Mouse (Mus musculus) heart, adult 9 months (tissue): Measurements from ENCODE around the gene Zbtb4.
A peak's percentile ranks its signal among the peaks of the same experiment; 100 is the strongest.
"Not testable (repeated sequence)": the region's sequence is repeated elsewhere in the genome, so short reads cannot be mapped to it uniquely, and the experiment has no call there.

Experiments
- DNase-seq, 2 experiments: peaks; one replicate each; pipeline ENCODE4 v3.0.0; 2022; ENCODE audit warnings: low spot score in 2 of 2

Zbtb4 gene

GRCm38 (mm10) chr11:69765221-69766125 is at the start of gene Zbtb4:
Gene Zbtb4 (plus strand): TSS chr11:69765912.
- peak; percentile 49 to 50 for DNase-seq

DNA sequence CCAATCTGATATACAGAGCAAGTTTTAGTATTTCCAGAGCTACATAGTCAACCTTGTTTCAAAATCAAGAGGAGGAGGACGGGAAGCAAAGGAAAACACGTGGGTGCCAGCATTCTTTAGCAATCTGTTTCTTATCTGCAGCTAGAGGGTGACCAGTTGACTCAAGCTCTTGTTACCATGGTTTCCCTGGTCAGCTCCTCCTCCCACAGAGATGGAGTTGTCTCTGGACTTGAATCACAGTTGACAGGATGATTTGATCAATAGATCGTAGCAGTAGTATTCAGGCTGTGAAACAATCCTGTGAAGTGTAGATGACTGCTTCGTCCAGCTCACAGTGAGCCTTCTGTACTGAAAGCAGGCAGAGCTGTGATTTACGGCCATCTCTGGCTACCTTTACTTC is 49.8 kb upstream of the Zbtb4 start:
- DNase-seq: peak in 1 of 2 experiments; percentile 51

DNA sequence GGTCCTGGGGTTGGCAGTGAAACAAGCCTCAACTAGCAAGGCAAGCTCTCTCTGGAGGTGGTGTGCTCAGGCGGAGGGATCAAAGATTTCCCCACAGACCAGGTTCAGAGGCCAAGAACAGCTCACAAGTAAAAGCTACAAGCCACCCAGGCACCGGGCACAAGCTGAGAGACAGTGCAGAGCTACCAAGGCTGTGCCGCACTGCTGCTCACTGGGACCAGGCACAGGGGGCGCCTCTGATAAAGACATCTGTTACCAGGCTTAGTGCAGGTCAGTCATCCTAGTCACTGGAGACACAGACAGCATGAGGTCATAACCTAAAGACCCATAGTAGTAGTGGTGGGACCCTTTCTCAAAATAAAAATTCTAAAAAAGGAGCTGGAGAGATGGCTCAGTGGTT is 48.8 kb upstream of the Zbtb4 start:
- DNase-seq: no peak

- DNase-seq: no peak
Measured at GRCm38 (mm10) chr11:69718661-69719060, 47.1 kb upstream of the Zbtb4 start.

DNA sequence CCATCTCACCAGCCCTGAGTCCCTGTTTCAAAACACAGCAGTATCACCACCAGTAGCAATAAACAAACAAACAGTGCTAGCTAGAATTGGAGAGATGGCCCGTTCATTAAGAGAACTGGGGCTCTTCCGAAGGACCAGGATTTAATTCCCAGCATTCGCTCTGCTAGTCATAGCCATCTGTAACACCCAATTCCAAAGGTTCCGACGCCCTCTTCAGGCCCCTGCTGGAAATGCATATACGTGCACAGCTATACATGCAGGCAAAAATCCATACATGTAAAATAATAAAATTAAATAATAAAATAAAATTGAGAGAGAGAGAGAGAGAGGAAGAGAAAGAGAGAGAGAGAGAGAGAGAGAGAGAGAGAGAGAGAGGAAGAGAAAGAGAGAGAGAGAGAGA is 46.3 kb upstream of the Zbtb4 start:
- DNase-seq: no peak

GRCm38 (mm10) chr11:69720852-69721251 is 44.9 kb upstream of the Zbtb4 start:
- no peak for DNase-seq

- DNase-seq: no peak
Measured at GRCm38 (mm10) chr11:69723074-69723473, 42.6 kb upstream of the Zbtb4 start.

DNA sequence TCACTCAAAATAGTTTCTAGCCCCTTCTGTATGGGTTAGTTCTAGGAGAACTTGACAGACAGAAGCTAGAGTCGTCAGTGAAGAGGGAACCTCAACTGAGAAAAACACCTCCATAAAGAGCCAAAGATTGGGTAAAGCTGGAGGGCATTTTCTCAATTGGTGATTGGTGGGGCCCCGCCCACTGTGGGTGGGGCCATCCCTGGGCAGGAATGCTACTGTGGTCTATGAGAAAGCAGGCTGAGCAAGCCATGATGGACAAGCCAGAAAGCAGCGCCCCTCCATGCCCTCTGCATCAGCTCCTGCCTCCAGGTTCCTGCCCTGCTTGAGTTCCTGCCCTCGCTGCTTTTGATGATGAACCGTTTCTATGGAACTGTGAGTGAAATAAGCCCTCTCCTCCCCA is 39.8 kb upstream of the Zbtb4 start:
- no peak for DNase-seq

- peak in 1 of 2 experiments; percentile 40 for DNase-seq
Measured at GRCm38 (mm10) chr11:69729063-69729462, 36.6 kb upstream of the Zbtb4 start.

- DNase-seq: not testable (repeated sequence)
Measured at GRCm38 (mm10) chr11:69731408-69731807, 34.3 kb upstream of the Zbtb4 start.

DNA sequence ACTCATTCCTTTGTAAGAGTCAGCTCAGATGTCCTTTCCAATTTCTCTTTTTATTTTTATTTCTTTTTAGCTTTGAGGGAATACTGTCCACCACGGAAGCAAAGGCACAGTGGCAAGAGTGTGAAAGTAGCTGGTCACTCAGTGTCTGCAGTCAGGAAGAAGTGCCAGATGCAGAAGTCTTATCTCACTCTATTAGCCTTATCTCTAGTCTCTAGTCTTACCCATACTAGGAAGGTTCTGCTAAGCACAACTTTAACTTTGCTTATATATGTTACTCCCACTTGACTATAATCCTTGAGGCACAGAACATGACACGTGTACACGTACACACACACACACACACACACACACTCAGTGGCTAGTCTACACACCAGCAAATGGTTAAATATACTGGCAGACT is 14.1 kb upstream of the Zbtb4 start:
- no peak for DNase-seq

DNA sequence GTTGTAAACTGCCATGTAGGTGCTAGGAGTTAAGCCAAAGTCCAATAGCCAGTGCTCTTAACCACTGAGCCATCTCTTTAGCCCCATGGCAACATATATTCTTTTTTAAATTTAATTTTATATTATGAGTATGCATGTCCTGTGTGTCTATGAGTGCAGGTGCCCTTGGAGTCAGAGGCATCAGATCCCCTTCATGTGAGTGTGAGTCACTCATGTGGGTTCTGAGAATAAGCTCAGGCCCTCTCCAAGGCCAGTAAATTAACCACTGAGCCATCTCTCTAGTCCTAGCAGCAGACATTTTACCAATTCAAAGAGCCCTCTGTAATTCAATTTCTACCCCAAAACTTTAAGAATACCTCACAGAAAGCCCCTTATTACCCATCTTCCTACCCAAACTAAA is 13.0 kb upstream of the Zbtb4 start:
- no peak for DNase-seq

- no peak for DNase-seq
Measured at GRCm38 (mm10) chr11:69754233-69754632, 11.5 kb upstream of the Zbtb4 start.

DNA sequence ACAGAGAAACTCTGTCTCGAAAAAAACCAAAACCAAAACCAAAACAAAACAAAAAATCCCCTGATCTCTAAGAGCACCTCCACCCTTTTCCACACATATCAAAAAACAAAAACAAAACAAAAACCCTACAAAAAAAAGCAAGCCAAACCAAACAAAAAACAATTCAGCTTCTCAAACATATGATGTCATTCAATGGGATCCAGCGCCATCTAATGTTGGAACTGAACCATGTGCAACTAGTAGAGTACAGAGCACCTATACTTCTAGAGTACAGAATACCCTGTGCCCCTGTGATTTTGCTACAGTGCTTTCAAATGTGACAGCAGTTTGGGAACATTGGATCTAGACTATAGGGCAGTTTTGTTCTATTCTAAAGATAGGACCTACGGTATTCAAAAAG is 11.0 kb upstream of the Zbtb4 start:
- DNase-seq: peak in 1 of 2 experiments; percentile 42

DNA sequence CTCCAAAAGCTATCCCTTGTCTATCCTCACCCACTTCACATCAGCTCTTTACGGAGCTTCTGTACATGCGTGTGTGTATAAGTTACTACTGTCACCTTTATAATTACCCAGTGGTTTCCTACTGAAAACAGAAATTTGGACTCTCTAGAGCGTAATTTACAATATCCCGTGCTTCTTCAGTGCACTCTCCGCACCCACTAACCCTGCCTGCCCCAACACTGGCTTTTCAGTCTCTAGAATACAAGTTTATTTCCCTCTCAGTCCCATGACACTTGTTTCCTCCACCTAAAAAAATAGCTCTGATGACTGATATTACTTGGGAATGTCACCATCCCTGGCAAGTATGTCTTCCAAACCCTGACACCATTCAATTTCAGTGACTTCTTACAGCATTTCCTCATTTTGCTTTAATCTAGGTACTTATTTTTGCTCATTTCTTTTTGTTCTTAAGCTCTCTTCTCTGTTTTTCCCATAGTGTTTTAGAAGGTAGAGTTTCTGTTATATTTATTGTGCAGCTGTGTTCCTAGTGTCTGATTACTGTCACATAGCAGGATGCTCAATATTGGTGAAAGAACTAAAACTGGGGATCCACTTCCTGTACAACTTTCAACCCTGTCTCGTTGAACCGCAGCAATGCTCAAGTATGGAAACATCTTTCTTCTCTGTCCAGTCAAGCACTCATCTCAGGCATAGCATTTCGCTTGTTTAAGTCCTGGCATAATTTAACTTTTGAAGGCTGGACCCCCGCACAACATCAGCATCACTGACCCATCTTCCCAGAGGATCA is 8.2 kb upstream of the Zbtb4 start:
- no peak for DNase-seq

DNA sequence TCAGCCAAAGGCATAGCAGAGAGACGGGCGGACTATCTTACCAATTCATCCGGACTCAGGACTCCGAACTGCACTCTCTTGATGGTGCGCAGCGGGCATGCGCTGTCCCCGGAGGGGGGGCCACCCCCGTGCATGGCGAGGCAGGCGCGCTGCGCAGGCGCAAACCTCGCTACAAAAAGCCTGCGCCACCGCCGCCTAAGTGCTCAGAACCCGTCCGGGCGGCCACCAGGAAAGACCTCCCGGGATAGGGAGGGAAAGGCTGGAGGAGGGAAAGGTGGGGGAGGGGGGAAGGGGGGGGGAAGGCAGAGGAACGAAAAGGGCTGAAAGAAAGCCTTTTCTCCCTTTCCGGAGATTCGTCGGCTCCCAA is 7.6 kb upstream of the Zbtb4 start:
- DNase-seq: peak; percentile 98 to 99

DNA sequence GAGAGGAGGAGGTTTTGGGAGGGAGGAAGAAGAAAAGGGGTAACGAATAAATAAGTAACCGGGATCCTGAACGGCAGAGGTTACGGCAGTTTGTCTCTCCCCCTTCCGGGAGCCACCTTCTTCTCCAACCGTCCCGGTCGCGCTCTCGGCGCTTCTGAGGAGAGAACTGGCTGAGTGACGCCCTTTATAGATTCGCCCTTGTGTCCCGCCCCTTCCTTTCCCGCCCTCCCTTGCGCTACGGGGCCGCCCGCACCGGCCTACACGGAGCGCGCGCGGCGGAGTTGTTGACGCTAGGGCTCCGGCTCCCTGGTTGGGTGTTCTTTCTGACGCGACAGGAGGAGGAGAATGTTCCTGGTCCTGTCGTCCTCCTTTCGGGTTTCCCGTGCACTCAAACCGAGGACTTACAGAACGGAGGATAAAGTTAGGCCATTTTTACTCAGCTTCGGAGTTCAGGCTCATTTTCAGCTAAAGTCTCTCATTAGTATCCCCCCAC is 7.2 kb upstream of the Zbtb4 start, which contains the start of gene Polr2a:
Gene Polr2a (minus strand): TSS at position 160 of the 493 bp plus-strand sequence.
- peak; percentile 98 for DNase-seq

DNA sequence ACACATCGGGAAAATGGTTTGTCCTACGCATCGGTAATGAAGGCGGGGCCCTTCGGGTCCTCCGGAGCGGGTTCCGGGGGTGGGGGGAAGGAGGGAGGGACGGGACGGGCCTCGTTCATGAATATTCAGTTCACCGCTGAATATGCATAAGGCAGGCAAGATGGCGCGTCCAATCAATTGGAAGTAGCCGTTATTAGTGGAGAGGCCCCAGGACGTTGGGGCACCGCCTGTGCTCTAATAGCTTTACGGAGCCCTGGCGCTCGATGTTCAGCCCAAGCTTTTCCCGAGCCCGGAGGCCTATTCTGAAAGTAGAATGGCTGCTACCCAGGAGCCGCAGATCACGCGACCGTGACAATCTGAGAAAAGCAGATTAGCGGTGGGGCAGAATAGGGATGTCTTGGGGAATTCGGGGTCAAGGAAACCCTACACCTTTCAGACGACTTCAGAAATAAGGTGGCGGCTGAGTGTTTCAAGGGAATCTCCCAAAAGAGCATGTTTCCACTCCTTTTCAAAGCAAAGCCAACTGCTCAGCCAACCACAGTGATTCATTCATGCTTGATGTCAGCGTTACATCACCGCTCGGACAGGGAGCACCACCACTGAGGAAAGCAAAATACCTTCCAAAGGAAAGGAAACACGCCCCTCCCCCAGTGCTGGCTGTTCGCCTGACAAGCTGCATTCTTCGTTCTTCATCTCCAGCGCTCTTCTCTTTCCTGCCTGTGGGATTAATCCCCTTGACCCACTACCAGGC is 6.6 kb upstream of the Zbtb4 start:
- DNase-seq: peak; percentile 92 to 94

GRCm38 (mm10) chr11:69760160-69760900 is 5.4 kb upstream of the Zbtb4 start:
- no peak for DNase-seq

- no peak for DNase-seq
Measured at GRCm38 (mm10) chr11:69760901-69761200, 4.9 kb upstream of the Zbtb4 start.

DNA sequence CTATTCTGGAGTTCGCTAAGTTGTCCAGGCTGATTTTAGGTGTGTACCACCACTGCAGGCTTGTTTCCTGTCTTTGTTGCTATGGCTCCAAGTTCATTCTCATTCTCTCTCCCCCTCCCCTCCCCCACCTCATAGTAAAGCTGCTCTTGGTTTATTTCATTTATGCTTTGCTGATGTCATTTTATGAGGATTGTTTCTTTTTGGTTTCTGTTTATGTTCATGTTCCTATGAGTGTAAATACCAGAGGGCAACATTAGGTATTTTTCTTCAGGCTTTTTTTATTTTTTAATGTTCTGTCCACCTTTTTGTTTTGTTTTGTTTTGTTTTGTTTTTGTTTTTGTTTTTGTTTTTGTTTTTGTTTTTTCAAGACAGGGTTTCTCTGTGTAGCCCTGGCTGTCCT is 3.8 kb upstream of the Zbtb4 start, which contains the start of gene Slc35g3:
Gene Slc35g3 (minus strand): TSS at position 101 of the 400 bp plus-strand sequence.
- no peak for DNase-seq
